Mouse (Mus musculus): ENCODE data around the gene Gstt2.

DNA sequence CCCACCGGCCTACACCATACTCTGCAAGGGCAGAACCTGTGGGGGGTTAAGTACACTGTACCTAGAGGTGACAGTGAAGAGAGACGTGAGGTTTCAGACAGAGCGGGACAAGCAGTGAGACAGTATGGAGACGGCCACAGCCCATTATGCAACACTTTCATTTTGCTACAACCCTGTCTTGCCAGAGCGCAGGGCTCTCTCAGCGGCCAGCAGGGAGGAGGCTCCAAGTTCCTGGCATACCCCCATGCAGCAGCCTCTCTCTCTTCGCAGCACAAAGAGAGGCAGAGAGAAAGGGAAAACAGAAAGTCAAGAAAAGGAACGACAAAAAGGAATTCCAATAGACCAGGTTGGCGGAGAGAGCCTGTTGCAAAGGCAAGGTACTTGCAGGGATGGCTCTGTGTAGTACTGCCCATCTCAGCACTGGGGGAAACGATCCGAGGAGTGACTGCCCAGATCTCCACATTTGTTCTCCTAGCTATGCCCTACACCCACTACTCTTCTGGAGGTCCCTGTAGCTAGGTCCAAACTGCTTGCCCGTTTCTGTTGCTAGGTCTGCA lies 39.5 kb downstream of the Gstt2 start:
- TF ChIP-seq CTCF (conservative IDR thresholded peaks at IDR 0.05; ENCODE audit: low read length) (no peak), POU5F1 (IDR thresholded peaks at IDR 0.05; ENCODE audit: borderline replicate concordance, low read length) (no peak)
